Mouse (Mus musculus) myocyte (in vitro differentiated cells): ENCODE measurements around the gene Rab8a. TPM values are rescaled to one million over a fixed set of nuclear protein-coding genes. Genes with fewer than 3 reads are reported as not detected.
A peak's percentile ranks its signal among the peaks of the same experiment; 100 is the strongest.

ENCODE experiments used
- H3K27me3 ChIP-seq: one replicate; pipeline ENCODE4 v1.6.1; 2011; ENCODE audit not compliant: control insufficient read depth, insufficient read depth, insufficient read length
- H3K36me3 ChIP-seq: one replicate; pipeline ENCODE4 v1.6.1; 2011; ENCODE audit not compliant: control insufficient read depth, insufficient read depth
- H3K4me2 ChIP-seq: one replicate; pipeline ENCODE4 v1.6.1; 2011; ENCODE audit warnings: low read depth, control low read depth
- H3K4me3 ChIP-seq: one replicate; pipeline ENCODE4 v1.5.1; 2011; ENCODE audit warnings: mild to moderate bottlenecking, control low read depth, moderate library complexity
- H3K79me2 ChIP-seq: one replicate; pipeline ENCODE4 v1.6.1; 2011; ENCODE audit not compliant: control insufficient read depth, insufficient read depth
- H3ac ChIP-seq: one replicate; pipeline ENCODE4 v1.6.1; 2011; ENCODE audit not compliant: control insufficient read depth, insufficient read length
- CEBPB ChIP-seq: IDR thresholded peaks from 2 replicates; pipeline ENCODE4 v1.6.1; 2011; ENCODE audit warnings: mild to moderate bottlenecking, moderate library complexity; ENCODE audit not compliant: poor library complexity, insufficient read depth, severe bottlenecking
- E2F4 ChIP-seq: IDR thresholded peaks from one replicate; pipeline ENCODE4 v1.6.1; 2011; ENCODE audit warnings: mild to moderate bottlenecking, control low read depth, moderate library complexity; ENCODE audit not compliant: insufficient read depth
- MAX ChIP-seq: IDR thresholded peaks from one replicate; pipeline ENCODE4 v1.6.1; 2011; ENCODE audit warnings: low read depth, mild to moderate bottlenecking, control low read depth
- MYOD1 ChIP-seq, 3 experiments: IDR thresholded peaks; one replicate each; pipeline ENCODE4 v1.6.1; 2011; ENCODE audit warnings: control low read depth in 2 of 3, low read depth in 2 of 3, mild to moderate bottlenecking in 2 of 3, moderate library complexity in 1 of 3; ENCODE audit not compliant: insufficient read length in 2 of 3, control insufficient read depth in 1 of 3
- MYOG ChIP-seq, 3 experiments: IDR thresholded peaks; one replicate each; pipeline ENCODE4 v1.6.1; 2011; ENCODE audit warnings: control low read depth in 2 of 3, low read depth in 2 of 3, mild to moderate bottlenecking in 2 of 3; ENCODE audit not compliant: insufficient read length in 2 of 3, control insufficient read depth in 1 of 3, insufficient read depth in 1 of 3
- POLR2A ChIP-seq: IDR thresholded peaks from one replicate; pipeline ENCODE4 v1.6.1; 2011; ENCODE audit warnings: low read depth, mild to moderate bottlenecking, control low read depth, moderate library complexity; ENCODE audit not compliant: insufficient read length
- POLR2AphosphoS2 ChIP-seq: IDR thresholded peaks from one replicate; pipeline ENCODE4 v1.6.1; 2011; ENCODE audit warnings: low read depth, control low read depth; ENCODE audit not compliant: insufficient read length
- REST ChIP-seq: IDR thresholded peaks from one replicate; pipeline ENCODE4 v1.6.1; 2011; ENCODE audit warnings: mild to moderate bottlenecking, control low read depth, moderate library complexity; ENCODE audit not compliant: insufficient read depth, insufficient read length
- SRF ChIP-seq: IDR thresholded peaks from one replicate; pipeline ENCODE4 v1.6.1; 2011; ENCODE audit warnings: low read depth; ENCODE audit not compliant: control insufficient read depth, insufficient read length
- TCF12 ChIP-seq: IDR thresholded peaks from one replicate; pipeline ENCODE4 v1.6.1; 2011; ENCODE audit warnings: mild to moderate bottlenecking, control low read depth; ENCODE audit not compliant: poor library complexity, insufficient read depth, severe bottlenecking
- TCF3 ChIP-seq: IDR thresholded peaks from one replicate; pipeline ENCODE4 v1.6.1; 2011; ENCODE audit warnings: low read depth, control low read depth; ENCODE audit not compliant: insufficient read length
- USF1 ChIP-seq: IDR thresholded peaks from one replicate; pipeline ENCODE4 v1.6.1; 2011; ENCODE audit warnings: low read depth, mild to moderate bottlenecking, control low read depth, moderate library complexity
- polyA plus RNA-seq: library from polyadenylated mRNA; unstranded; fragments of >200 nt; fragmentation: generic; extraction: Trizol; gene quantifications from one replicate; pipeline ENCODE4 v1.2.1, GENCODE M21; 2012; ENCODE audit warnings: missing spikeins

The Rab8a gene
- polyA plus RNA-seq, 1 experiment = 84.3 TPM

- no peak overlapping the region for H3K4me2 ChIP-seq
- no peak overlapping the region for H3K4me3 ChIP-seq
- no peaks in the 10 kb centered on the region for H3K36me3 ChIP-seq
- no peak overlapping the region for H3ac ChIP-seq
- no peak for TF ChIP-seq SRF
- TF ChIP-seq E2F4 = no peak
- no peak for TF ChIP-seq CEBPB
- no peak for TF ChIP-seq TCF12
- peaks cover 3% of the 10 kb centered on the region for H3K79me2 ChIP-seq
- H3K27me3 ChIP-seq = peaks cover 13% of the 10 kb centered on the region
Measured at GRCm38 (mm10) chr8:72215060-72215459, 54.1 kb downstream of the Rab8a start.

- peaks cover 11% of the 10 kb centered on the region for H3K79me2 ChIP-seq
- no peak overlapping the region for H3K4me2 ChIP-seq
- H3K36me3 ChIP-seq = no peaks in the 10 kb centered on the region
- H3K27me3 ChIP-seq = peaks cover 13% of the 10 kb centered on the region
- H3ac ChIP-seq = no peak overlapping the region
- no peak for TF ChIP-seq TCF3
- TF ChIP-seq E2F4 = no peak
- no peak for TF ChIP-seq POLR2AphosphoS2
- no peak for TF ChIP-seq MYOG (IDR thresholded peaks at IDR 0.05; ENCODE audit: control insufficient read depth in 1 of 3, insufficient read depth in 1 of 3, insufficient read length in 2 of 3, low read depth in 2 of 3)
- no peak for TF ChIP-seq POLR2A
- TF ChIP-seq CEBPB = no peak
- TF ChIP-seq SRF = no peak
- no peak for TF ChIP-seq USF1
- TF ChIP-seq REST = no peak
- TF ChIP-seq MAX = no peak
- no peak for TF ChIP-seq MYOD1 (IDR thresholded peaks at IDR 0.05; ENCODE audit: control insufficient read depth in 1 of 3, insufficient read length in 2 of 3, low read depth in 2 of 3)
- TF ChIP-seq TCF12 = no peak
- no peak overlapping the region for H3K4me3 ChIP-seq
Measured at GRCm38 (mm10) chr8:72215871-72216270, 54.9 kb downstream of the Rab8a start.

GRCm38 (mm10) chr8:72218781-72219540, 58.0 kb downstream of the Rab8a start:
- H3K4me3 ChIP-seq = peak overlapping the region; percentile 74
- no peaks in the 10 kb centered on the region for H3K27me3 ChIP-seq
- H3ac ChIP-seq = peak overlapping the region; percentile 84
- H3K36me3 ChIP-seq = peaks cover 3% of the 10 kb centered on the region
- peak overlapping the region; percentile 74 for H3K4me2 ChIP-seq
- peaks cover 22% of the 10 kb centered on the region for H3K79me2 ChIP-seq
- TF ChIP-seq MYOD1 (IDR thresholded peaks at IDR 0.05; ENCODE audit: control insufficient read depth in 1 of 3, insufficient read length in 2 of 3, low read depth in 2 of 3) (no peak), TCF3 (no peak), SRF (no peak), E2F4 (no peak), MYOG (IDR thresholded peaks at IDR 0.05; ENCODE audit: control insufficient read depth in 1 of 3, insufficient read depth in 1 of 3, insufficient read length in 2 of 3, low read depth in 2 of 3) (no peak)

GRCm38 (mm10) chr8:72219541-72220363, 58.8 kb downstream of the Rab8a start, which contains the start of gene Fam32a:
Gene Fam32a (plus strand): TSS chr8:72219730.
- H3K36me3 ChIP-seq = peaks cover 3% of the 10 kb centered on the region
- TF ChIP-seq SRF = no peak
- no peak for TF ChIP-seq MYOG (IDR thresholded peaks at IDR 0.05; ENCODE audit: control insufficient read depth in 1 of 3, insufficient read depth in 1 of 3, insufficient read length in 2 of 3, low read depth in 2 of 3)
- TF ChIP-seq TCF12 = no peak
- peak; percentile 53 for TF ChIP-seq POLR2AphosphoS2
- TF ChIP-seq CEBPB = no peak
- TF ChIP-seq REST = no peak
- peak; percentile 31 for TF ChIP-seq USF1
- TF ChIP-seq MYOD1 (IDR thresholded peaks at IDR 0.05; ENCODE audit: control insufficient read depth in 1 of 3, insufficient read length in 2 of 3, low read depth in 2 of 3) = no peak
- peak; percentile 65 for TF ChIP-seq POLR2A
- peak within 1 kb of the TSS; percentile 74 for H3K4me3 ChIP-seq
- peak within 1 kb of the TSS; percentile 95 for H3K4me2 ChIP-seq
- H3K27me3 ChIP-seq = no peaks in the 10 kb centered on the region
- peaks cover 22% of the 10 kb centered on the region for H3K79me2 ChIP-seq
- peak within 1 kb of the TSS; percentile 84 for H3ac ChIP-seq

GRCm38 (mm10) chr8:72220758-72221157, 59.8 kb downstream of the Rab8a start:
- no peaks in the 10 kb centered on the region for H3K27me3 ChIP-seq
- H3ac ChIP-seq = no peak overlapping the region

More at GRCm38 (mm10) chr8:72220758-72221157, 59.8 kb downstream of the Rab8a start:
- Histone ChIP-seq H3K4me2 (peak overlapping the region; percentile 95), H3K4me3 (peak overlapping the region; percentile 74), H3K36me3 (peaks cover 3% of the 10 kb centered on the region), H3K79me2 (peaks cover 22% of the 10 kb centered on the region)
- TF ChIP-seq POLR2AphosphoS2 (no peak), REST (no peak), POLR2A (no peak), SRF (no peak)
